Mouse (Mus musculus): Measurements from ENCODE around the gene Mettl1. TPM values are rescaled to one million over a fixed set of nuclear protein-coding genes. Genes with fewer than 3 reads are reported as not detected.
A peak's percentile ranks its signal among the peaks of the same experiment; 100 is the strongest.

Mettl1 gene
- polyA plus RNA-seq, 1 experiment from 2014 or later = 36.5 TPM

GRCm38 (mm10) chr10:127085052-127085451 is 43.8 kb downstream of the Mettl1 start:
- ATAC-seq (ENCODE audit: low FRiP score) (no peak), DNase-seq (ENCODE audit: low spot score, missing footprints) (peak; percentile 82)
- Histone ChIP-seq H3K9ac (ENCODE audit: low read length) (no peak overlapping the region), H3K9me3 (ENCODE audit: control insufficient read depth, low read length) (no peaks in the 10 kb centered on the region), H3K4me1 (ENCODE audit: control insufficient read depth, insufficient read depth, low read length) (peaks cover 24% of the 10 kb centered on the region), H3K27ac (ENCODE audit: low read depth, low read length) (no peak overlapping the region), H3K4me3 (ENCODE audit: low read depth, low read length) (no peak overlapping the region), H3K27me3 (ENCODE audit: control insufficient read depth, insufficient read depth, low read length) (peaks cover 43% of the 10 kb centered on the region), H3K36me3 (ENCODE audit: control insufficient read depth, insufficient read depth, low read length) (no peaks in the 10 kb centered on the region), H3K4me2 (no peak overlapping the region)
- 85% methylated on average over 9 of the region's 9 CpGs for WGBS

GRCm38 (mm10) chr10:127085633-127086032 is 44.4 kb downstream of the Mettl1 start:
- peaks cover 43% of the 10 kb centered on the region for H3K27me3 ChIP-seq (ENCODE audit: control insufficient read depth, insufficient read depth, low read length)
- WGBS = 80% methylated on average over 6 of the region's 6 CpGs

DNA sequence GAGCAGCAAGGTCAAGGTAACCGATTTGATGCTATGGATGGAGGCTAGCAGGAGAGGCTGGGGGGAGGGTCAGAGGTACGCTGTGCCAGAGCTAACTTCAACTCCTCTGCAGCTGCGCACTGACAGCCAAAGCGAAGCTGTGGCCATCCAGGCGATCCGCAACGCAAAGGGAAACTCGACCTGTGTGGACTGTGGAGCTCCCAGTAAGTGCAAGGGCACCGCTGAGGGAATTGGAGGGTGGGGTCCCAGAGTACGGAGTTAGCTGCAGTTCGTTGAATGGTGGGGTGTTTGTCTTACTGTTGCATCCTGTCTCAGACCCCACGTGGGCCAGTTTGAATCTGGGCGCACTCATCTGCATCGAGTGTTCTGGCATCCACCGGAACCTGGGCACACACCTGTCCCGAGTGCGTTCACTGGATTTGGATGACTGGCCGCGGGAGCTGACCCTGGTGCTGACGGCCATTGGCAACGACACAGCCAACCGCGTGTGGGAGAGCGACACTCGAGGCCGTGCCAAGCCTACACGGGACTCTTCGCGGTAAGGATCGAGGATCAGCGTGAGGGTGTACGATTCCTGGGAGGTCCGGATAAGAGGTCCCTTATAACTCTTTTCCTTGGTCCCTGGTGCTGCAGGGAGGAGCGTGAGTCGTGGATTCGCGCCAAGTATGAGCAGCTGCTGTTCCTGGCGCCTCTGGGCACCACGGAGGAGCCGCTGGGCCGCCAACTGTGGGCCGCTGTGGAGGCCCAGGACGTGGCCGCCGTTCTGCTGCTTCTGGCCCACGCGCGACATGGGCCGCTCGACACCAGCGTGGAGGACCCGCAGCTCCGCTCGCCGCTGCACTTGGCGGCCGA is 49.6 kb downstream of the Mettl1 start:
- H3K4me3 ChIP-seq (ENCODE audit: low read depth, low read length) = 0 out of 2 replicates have a peak overlapping the region, but pooled peaks have one; percentile 13
- DNase-seq (ENCODE audit: low spot score, missing footprints) (no peak), ATAC-seq (ENCODE audit: low FRiP score) (0 out of 2 replicates have a peak, but pooled peaks have one; percentile 8)
- H3K9me3 ChIP-seq (ENCODE audit: control insufficient read depth, low read length) = no peaks in the 10 kb centered on the region
- H3K4me2 ChIP-seq = peak overlapping the region; percentile 23
- peaks cover 40% of the 10 kb centered on the region for H3K27me3 ChIP-seq (ENCODE audit: control insufficient read depth, insufficient read depth, low read length)
- H3K4me1 ChIP-seq (ENCODE audit: control insufficient read depth, insufficient read depth, low read length) = peaks cover 8% of the 10 kb centered on the region
- 9% methylated on average over 57 of the region's 57 CpGs for WGBS
- no peak overlapping the region for H3K9ac ChIP-seq (ENCODE audit: low read length)
- no peak overlapping the region for H3K27ac ChIP-seq (ENCODE audit: low read depth, low read length)
- H3K36me3 ChIP-seq (ENCODE audit: control insufficient read depth, insufficient read depth, low read length) = no peaks in the 10 kb centered on the region

More at GRCm38 (mm10) chr10:127085633-127086032, 44.4 kb downstream of the Mettl1 start:
- no peak overlapping the region for H3K27ac ChIP-seq (ENCODE audit: low read depth, low read length)
- no peaks in the 10 kb centered on the region for H3K36me3 ChIP-seq (ENCODE audit: control insufficient read depth, insufficient read depth, low read length)
- H3K4me1 ChIP-seq (ENCODE audit: control insufficient read depth, insufficient read depth, low read length) = peaks cover 20% of the 10 kb centered on the region
- H3K4me3 ChIP-seq (ENCODE audit: low read depth, low read length) = no peak overlapping the region
- DNase-seq (ENCODE audit: low spot score, missing footprints) (no peak), ATAC-seq (ENCODE audit: low FRiP score) (no peak)
- H3K9me3 ChIP-seq (ENCODE audit: control insufficient read depth, low read length) = no peaks in the 10 kb centered on the region
- H3K4me2 ChIP-seq = no peak overlapping the region
- H3K9ac ChIP-seq (ENCODE audit: low read length) = no peak overlapping the region

DNA sequence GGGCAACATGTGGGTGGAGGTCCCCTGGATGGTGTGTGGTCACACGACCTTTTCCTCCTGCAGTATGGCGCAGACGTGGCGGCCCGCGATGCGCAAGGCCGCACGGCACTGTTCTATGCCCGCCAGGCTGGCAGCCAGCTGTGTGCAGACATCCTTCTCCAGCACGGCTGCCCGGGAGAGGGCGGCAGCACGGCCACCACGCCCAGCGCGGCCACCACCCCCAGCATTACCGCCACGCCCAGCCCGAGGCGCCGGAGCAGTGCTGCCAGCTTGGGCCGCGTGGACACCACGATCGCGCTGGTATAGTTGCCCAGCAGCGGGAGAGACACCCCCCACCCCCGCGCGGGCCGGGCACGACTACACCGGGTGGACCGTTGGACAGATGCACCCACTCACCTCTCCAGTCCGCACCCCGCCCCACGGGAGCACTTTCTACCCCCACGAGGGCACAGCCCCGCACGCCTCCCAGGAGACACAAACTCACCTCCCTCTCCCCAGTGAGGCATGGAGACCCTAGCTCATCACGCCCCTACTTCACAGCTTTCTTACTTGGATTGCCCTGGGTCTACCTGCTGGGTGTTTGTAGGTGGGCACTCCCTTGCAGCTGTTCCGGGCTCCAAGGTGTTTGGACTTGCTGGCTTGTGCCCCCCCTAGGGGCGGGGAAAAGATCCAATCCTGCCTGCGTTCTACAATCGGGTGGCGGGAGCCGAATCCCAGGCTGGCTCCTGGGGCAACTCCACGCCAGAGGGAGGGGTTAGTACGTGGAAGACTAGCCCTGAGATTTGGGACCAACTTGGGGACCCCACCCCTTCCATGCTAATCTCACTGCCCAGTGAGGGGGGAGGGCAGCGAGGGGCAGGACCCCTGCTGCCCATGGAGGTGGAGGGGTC is 50.5 kb downstream of the Mettl1 start:
- Histone ChIP-seq H3K27ac (ENCODE audit: low read depth, low read length) (no peak overlapping the region), H3K4me2 (peak overlapping the region; percentile 23), H3K9me3 (ENCODE audit: control insufficient read depth, low read length) (no peaks in the 10 kb centered on the region), H3K36me3 (ENCODE audit: control insufficient read depth, insufficient read depth, low read length) (no peaks in the 10 kb centered on the region; the same call in 1 of the 2 replicates), H3K9ac (ENCODE audit: low read length) (no peak overlapping the region), H3K27me3 (ENCODE audit: control insufficient read depth, insufficient read depth, low read length) (peaks cover 40% of the 10 kb centered on the region), H3K4me1 (ENCODE audit: control insufficient read depth, insufficient read depth, low read length) (peaks cover 8% of the 10 kb centered on the region), H3K4me3 (ENCODE audit: low read depth, low read length) (0 out of 2 replicates have a peak overlapping the region, but pooled peaks have one; percentile 13)
- WGBS = 8% methylated on average over 50 of the region's 51 CpGs
- DNase-seq (ENCODE audit: low spot score, missing footprints) (no peak), ATAC-seq (ENCODE audit: low FRiP score) (peak; percentile 23; the same call in 1 of the 2 replicates)

DNA sequence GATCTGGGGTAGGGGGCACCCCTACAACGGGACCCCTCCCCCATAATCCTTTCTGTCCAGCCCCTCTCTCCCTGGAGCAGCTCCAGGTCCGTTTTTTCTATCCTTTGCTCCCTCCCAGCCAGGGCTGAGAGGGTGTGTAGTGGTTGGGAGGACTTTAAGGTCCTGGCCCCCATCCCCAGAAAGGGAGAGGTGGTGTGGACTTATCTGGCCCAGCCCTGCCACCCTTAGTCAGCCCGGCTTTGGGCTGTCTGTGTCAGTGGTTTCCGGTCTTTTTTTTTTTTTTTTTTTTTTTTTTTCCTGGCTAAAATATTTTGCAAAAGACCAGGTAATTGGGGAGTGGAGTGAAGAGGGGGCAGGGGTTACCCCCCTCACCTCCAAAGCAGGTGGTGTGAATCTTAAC is 51.5 kb downstream of the Mettl1 start:
- Histone ChIP-seq H3K9ac (ENCODE audit: low read length) (no peak overlapping the region), H3K4me1 (ENCODE audit: control insufficient read depth, insufficient read depth, low read length) (peaks cover 8% of the 10 kb centered on the region), H3K9me3 (ENCODE audit: control insufficient read depth, low read length) (no peaks in the 10 kb centered on the region), H3K27me3 (ENCODE audit: control insufficient read depth, insufficient read depth, low read length) (peaks cover 40% of the 10 kb centered on the region), H3K4me3 (ENCODE audit: low read depth, low read length) (no peak overlapping the region), H3K36me3 (ENCODE audit: control insufficient read depth, insufficient read depth, low read length) (no peaks in the 10 kb centered on the region; the same call in 1 of the 2 replicates), H3K27ac (ENCODE audit: low read depth, low read length) (no peak overlapping the region), H3K4me2 (no peak overlapping the region)
- ATAC-seq (ENCODE audit: low FRiP score) (no peak), DNase-seq (ENCODE audit: low spot score, missing footprints) (no peak)
- 49% methylated on average over 4 of the region's 4 CpGs for WGBS

DNA sequence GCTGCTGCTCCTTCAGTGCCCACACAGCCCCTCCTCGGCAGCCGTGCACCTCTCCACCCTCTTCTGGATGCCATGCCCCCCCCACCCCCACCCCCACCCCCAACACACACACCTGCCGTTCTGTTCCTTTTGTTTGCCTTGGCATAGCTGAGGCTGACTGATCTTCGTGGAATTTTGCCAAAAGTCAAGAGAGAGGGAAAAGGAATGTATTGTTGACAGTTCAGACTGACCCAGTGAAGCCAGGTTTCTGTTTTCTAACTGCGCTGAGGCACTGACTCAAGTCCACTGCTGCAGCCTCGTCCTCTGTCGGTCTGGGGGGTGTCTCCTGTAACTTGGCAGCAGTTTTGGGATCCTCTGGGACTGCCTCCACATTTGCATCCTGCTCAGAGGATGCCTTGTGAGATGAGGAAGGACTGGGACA is 53.2 kb downstream of the Mettl1 start:
- H3K27ac ChIP-seq (ENCODE audit: low read depth, low read length) = no peak overlapping the region
- ATAC-seq (ENCODE audit: low FRiP score) (no peak), DNase-seq (ENCODE audit: low spot score, missing footprints) (no peak)
- H3K36me3 ChIP-seq (ENCODE audit: control insufficient read depth, insufficient read depth, low read length) = no peaks in the 10 kb centered on the region; the same call in 1 of the 2 replicates
- H3K4me2 ChIP-seq = no peak overlapping the region
- H3K9me3 ChIP-seq (ENCODE audit: control insufficient read depth, low read length) = no peaks in the 10 kb centered on the region
- no peak overlapping the region for H3K4me3 ChIP-seq (ENCODE audit: low read depth, low read length)
- H3K9ac ChIP-seq (ENCODE audit: low read length) = no peak overlapping the region
- H3K4me1 ChIP-seq (ENCODE audit: control insufficient read depth, insufficient read depth, low read length) = peaks cover 8% of the 10 kb centered on the region
- 69% methylated on average over 7 of the region's 7 CpGs for WGBS
- peaks cover 34% of the 10 kb centered on the region for H3K27me3 ChIP-seq (ENCODE audit: control insufficient read depth, insufficient read depth, low read length)

MicroRNA genes within 50 kb of the gene (microRNA counts, 519-probe panel; counts per million panel counts)
- 3,569 counts per million, percentile 21 among the panel's probes with 10 or more counts for microRNA mmu-miR-26a
- not detected for microRNA mmu-miR-546

Small RNA genes within 50 kb of the gene (microRNA-seq; reads per million reads assigned to microRNA genes)
- gene Mir26a-2 = 51.0 reads per million, percentile 46 among the genes with 10 or more reads in this experiment
- gene Mir546 = not detected

Other genes starting within 250 kb of the Mettl1 start
- gene Atp23, start 140.1 kb upstream of the Mettl1 start, polyA plus RNA-seq (2014; fragmentation: Nextera tagmentation; extraction: Ambion mirVana) = 15.9 and 17.8 TPM in 2 replicates
- gene Ctdsp2, start 62.7 kb upstream of the Mettl1 start, polyA plus RNA-seq (2014; fragmentation: Nextera tagmentation; extraction: Ambion mirVana) = 40.6 and 42.8 TPM in 2 replicates
- gene Avil, start 40.7 kb upstream of the Mettl1 start, polyA plus RNA-seq (2014; fragmentation: Nextera tagmentation; extraction: Ambion mirVana) = 1.1 and 1.6 TPM in 2 replicates
- gene Tsfm, start 10.6 kb upstream of the Mettl1 start, polyA plus RNA-seq (2014; fragmentation: Nextera tagmentation; extraction: Ambion mirVana) = 80.7 and 86.0 TPM in 2 replicates
- 0.06 and 0.11 TPM in 2 replicates for gene Eef1akmt3, start 99 bp downstream of the Mettl1 start, polyA plus RNA-seq (2014; fragmentation: Nextera tagmentation; extraction: Ambion mirVana)
- not detected in 2 replicates for gene Cyp27b1, start 6.8 kb downstream of the Mettl1 start, polyA plus RNA-seq (2014; fragmentation: Nextera tagmentation; extraction: Ambion mirVana)
- 3.2 and 3.7 TPM in 2 replicates for gene March9, start 18.8 kb downstream of the Mettl1 start, polyA plus RNA-seq (2014; fragmentation: Nextera tagmentation; extraction: Ambion mirVana)
- gene Cdk4, start 22.1 kb downstream of the Mettl1 start, polyA plus RNA-seq (2014; fragmentation: Nextera tagmentation; extraction: Ambion mirVana) = 2,818 and 2,848 TPM in 2 replicates
- gene Tspan31, start 28.9 kb downstream of the Mettl1 start, polyA plus RNA-seq (2014; fragmentation: Nextera tagmentation; extraction: Ambion mirVana) = 98.6 and 117 TPM in 2 replicates
- gene Agap2, start 33.9 kb downstream of the Mettl1 start, polyA plus RNA-seq (2014; fragmentation: Nextera tagmentation; extraction: Ambion mirVana) = 0.66 and 0.89 TPM in 2 replicates
- 43.1 and 49.7 TPM in 2 replicates for gene Os9, start 79.7 kb downstream of the Mettl1 start, polyA plus RNA-seq (2014; fragmentation: Nextera tagmentation; extraction: Ambion mirVana)
- gene B4galnt1, start 123.8 kb downstream of the Mettl1 start, polyA plus RNA-seq (2014; fragmentation: Nextera tagmentation; extraction: Ambion mirVana) = 8.1 and 9.4 TPM in 2 replicates
- 0.51 and 0.58 TPM in 2 replicates for gene Slc26a10, start 139.2 kb downstream of the Mettl1 start, polyA plus RNA-seq (2014; fragmentation: Nextera tagmentation; extraction: Ambion mirVana)
- gene Arhgef25, start 148.7 kb downstream of the Mettl1 start, polyA plus RNA-seq (2014; fragmentation: Nextera tagmentation; extraction: Ambion mirVana) = 25.8 and 28.2 TPM in 2 replicates
- 130 and 138 TPM in 2 replicates for gene Dtx3, start 154.3 kb downstream of the Mettl1 start, polyA plus RNA-seq (2014; fragmentation: Nextera tagmentation; extraction: Ambion mirVana)
- 10.3 and 11.4 TPM in 2 replicates for gene Pip4k2c, start 170.2 kb downstream of the Mettl1 start, polyA plus RNA-seq (2014; fragmentation: Nextera tagmentation; extraction: Ambion mirVana)
- gene Kif5a, start 221.9 kb downstream of the Mettl1 start, polyA plus RNA-seq (2014; fragmentation: Nextera tagmentation; extraction: Ambion mirVana) = 26.3 and 31.1 TPM in 2 replicates
- gene Dctn2, start 225.0 kb downstream of the Mettl1 start, polyA plus RNA-seq (2014; fragmentation: Nextera tagmentation; extraction: Ambion mirVana) = 196 and 206 TPM in 2 replicates
- gene Mbd6, start 247.6 kb downstream of the Mettl1 start, polyA plus RNA-seq (2014; fragmentation: Nextera tagmentation; extraction: Ambion mirVana) = 12.3 and 16.3 TPM in 2 replicates